Mouse (Mus musculus): ENCODE data around the gene Hyls1.

DNA sequence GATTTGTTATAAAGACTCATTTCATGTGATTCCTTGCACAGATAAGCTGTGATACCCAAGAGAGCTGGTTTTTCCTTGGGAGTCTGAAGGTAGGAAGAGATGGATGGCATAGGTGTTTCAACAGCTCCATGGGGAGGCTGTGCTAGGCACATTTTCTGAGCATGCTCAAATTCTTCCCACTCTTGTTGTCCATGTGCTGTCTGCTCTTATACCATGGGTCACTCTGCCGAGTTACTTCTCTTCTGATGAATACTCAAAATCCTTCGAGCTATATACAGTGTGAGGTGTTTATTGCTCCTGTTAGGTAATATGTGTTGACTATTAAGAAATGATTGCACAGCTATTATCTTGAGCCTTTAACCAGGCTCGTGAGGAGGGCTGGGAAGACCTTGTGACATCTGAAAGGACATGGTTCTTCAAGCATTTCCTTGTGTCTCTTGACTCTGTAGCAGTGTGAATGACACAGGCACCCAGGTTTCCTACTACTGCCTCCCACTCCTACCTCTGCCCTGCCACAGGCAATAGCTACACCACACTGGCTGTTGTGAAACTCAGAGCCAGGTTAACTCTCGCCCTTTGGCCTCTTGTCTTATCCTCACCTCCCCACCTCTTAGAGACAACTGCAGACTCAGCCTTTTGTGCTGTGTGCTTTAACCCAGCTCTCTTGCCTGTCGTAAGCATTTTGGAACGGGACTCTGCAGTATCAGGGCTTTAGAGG is 49.4 kb downstream of the Hyls1 start:
- TF ChIP-seq CTCF (IDR thresholded peaks at IDR 0.05; ENCODE audit: borderline replicate concordance, control insufficient read depth, extremely low read depth, insufficient read depth, low read length, poor library complexity) (no peak), POLR2A (IDR thresholded peaks at IDR 0.05; ENCODE audit: control insufficient read depth, extremely low read depth, insufficient read depth, low read length, poor library complexity) (no peak)
